Mouse (Mus musculus): ENCODE results near the gene Sept9.

DNA sequence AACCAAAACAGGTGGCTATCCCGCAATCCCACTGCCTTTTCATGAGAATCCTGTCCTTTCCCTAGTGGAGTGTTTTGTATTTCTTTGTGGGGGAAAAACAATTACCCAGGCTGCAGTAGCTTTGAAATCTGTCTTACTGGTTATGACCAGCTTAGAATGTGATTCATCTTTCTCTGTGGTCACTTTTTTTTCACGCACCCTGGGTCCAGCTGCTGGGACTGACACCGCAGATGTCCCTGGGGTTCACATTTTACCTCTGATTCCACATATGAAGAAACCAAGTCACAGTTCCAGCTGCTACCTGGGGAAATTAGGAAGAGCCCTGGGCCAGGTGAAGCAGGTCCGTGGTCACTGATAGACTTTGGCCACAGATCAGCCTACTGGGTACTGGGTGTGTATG lies 194.3 kb downstream of the Sept9 start:
- TF ChIP-seq POLR2A (IDR thresholded peaks at IDR 0.05; ENCODE audit: extremely low read depth, insufficient read depth, low read length) (no peak), CTCF (IDR thresholded peaks at IDR 0.05; ENCODE audit: extremely low read depth, insufficient read depth, low read length) (no peak)

Measured in cortical plate, adult 2 months (tissue).